Mouse (Mus musculus): ENCODE measurements at regions not wholly inside any gene's neighbourhood (a gene's known extent, or its start where the extent isn't known, plus 50 kb on each side); places are given as distances from the start of the nearest gene placed in this dataset.

DNA sequence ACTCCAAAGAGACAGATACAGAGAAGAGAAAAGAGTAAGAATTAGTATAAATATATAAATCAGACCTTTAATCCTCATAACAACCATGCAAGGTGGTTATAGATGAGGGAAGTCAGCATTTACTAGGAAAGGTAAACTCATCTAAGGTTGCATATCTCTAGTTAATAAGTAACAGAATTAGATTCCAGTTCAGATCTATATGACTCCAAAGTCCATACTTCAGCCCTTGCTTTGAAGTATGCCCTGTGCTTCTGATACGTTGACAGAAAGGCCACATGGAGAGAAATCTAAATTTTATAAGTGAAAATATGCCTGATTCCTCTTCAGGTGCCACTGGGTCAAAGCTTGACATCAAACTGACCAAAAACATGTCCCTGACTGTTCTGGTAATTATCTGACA lies 414.7 kb upstream of the Acvr2a start:
- ATAC-seq (replicated peaks; ENCODE audit: insufficient number of reproducible peaks, low FRiP score, low TSS enrichment, poor library complexity, severe bottlenecking) = no peak

DNA sequence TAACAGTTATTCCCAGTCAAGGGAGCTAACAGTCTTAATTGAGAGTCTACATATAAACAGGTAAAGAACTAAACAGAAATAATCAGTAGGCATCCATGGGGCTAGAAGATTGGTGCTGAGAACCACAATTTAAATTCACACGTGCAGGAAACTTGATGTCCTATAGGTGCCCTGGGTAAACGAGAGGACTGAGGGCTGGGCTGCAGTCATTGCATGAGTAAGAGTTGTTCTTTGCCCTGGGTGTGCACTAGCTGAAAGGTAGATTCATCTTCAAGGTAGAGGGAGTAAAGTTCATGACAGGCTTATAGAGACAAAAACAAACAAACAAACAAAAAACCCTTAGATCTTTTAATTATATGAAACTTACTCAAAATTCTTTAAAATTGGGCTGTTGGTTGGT lies 411.1 kb upstream of the Acvr2a start:
- ATAC-seq (replicated peaks; ENCODE audit: insufficient number of reproducible peaks, low FRiP score, low TSS enrichment, poor library complexity, severe bottlenecking) = no peak

DNA sequence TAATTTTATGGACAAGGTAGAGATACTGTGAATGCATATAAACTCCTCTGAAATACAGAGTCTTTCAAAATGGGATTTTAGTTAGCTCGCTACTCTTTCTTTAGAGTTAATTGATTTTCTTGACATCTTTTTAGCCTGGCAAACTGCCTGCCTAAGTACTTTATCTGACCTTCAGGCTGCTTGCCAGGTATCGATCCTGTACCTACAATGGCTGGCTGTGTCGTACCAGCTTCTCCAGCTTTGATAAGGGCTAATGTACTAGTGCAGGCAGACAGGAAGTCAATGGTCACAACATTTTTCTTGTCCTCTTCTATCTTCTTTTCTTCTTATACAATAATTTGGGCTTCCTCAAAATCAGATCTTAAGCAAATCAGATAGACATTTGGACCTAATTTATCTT lies 409.4 kb upstream of the Acvr2a start:
- ATAC-seq (replicated peaks; ENCODE audit: insufficient number of reproducible peaks, low FRiP score, low TSS enrichment, poor library complexity, severe bottlenecking) = no peak

- no peak for ATAC-seq (replicated peaks; ENCODE audit: insufficient number of reproducible peaks, low FRiP score, low TSS enrichment, poor library complexity, severe bottlenecking)
Measured at GRCm38 (mm10) chr2:48407876-48408275, 406.0 kb upstream of the Acvr2a start.

DNA sequence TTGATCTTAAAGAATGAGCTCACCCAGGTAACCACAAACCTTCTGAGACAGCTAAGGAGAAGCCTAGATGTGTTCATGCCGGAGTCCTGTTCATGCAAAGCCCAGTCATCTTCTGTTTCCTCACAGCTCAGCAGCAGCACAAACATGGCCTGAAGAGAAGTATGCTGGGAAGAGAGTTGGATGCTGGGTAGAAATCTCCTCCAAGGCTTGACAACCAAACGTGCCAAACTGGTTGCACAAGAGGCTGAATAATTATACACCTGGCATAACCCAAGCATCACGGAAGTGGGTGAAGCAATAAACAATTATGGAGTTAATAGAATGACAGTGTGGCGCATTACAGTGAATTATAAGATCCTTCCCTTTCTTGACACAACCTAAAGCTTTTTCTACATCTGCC lies 404.0 kb upstream of the Acvr2a start:
- ATAC-seq (replicated peaks; ENCODE audit: insufficient number of reproducible peaks, low FRiP score, low TSS enrichment, poor library complexity, severe bottlenecking) = no peak

- no peak for ATAC-seq (replicated peaks; ENCODE audit: insufficient number of reproducible peaks, low FRiP score, low TSS enrichment, poor library complexity, severe bottlenecking)
Measured at GRCm38 (mm10) chr2:48411392-48411791, 402.5 kb upstream of the Acvr2a start.

DNA sequence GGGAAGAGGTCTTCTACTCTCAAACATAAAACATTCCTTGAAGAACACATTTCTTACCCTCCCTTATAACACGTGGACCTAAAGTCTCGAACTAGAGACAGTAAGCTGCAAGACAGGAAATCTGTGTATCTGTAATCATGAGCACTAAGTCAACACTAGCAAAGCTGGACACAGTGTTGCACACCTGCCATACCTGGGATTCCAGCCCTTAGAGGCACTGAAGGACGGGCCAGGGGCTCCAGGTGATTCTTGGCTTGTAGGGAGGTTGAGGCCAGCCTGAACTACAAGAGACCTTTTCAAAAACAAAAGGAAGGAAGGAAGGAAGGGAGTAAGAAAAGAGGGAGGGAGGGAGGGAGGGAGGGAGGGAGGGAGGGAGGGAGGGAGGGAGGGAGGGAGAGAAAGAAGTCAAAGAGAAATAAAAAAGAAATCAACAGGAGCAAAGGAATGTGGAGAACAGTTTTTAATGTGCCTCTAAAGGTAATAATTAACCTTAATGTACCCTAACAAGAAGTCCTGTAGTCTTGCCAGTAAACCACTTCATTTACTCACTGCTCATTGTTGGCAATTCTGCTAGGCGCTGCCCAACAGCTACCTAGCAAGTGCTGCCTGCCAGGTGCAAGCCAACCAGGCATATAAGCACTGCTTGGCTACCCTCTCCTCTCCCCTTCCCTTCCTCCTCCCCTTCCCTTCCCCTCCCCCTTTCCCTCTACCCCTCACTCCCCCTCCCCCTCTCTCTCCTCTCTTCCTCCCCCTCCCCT lies 401.0 kb upstream of the Acvr2a start:
- ATAC-seq (replicated peaks; ENCODE audit: insufficient number of reproducible peaks, low FRiP score, low TSS enrichment, poor library complexity, severe bottlenecking) = no peak

DNA sequence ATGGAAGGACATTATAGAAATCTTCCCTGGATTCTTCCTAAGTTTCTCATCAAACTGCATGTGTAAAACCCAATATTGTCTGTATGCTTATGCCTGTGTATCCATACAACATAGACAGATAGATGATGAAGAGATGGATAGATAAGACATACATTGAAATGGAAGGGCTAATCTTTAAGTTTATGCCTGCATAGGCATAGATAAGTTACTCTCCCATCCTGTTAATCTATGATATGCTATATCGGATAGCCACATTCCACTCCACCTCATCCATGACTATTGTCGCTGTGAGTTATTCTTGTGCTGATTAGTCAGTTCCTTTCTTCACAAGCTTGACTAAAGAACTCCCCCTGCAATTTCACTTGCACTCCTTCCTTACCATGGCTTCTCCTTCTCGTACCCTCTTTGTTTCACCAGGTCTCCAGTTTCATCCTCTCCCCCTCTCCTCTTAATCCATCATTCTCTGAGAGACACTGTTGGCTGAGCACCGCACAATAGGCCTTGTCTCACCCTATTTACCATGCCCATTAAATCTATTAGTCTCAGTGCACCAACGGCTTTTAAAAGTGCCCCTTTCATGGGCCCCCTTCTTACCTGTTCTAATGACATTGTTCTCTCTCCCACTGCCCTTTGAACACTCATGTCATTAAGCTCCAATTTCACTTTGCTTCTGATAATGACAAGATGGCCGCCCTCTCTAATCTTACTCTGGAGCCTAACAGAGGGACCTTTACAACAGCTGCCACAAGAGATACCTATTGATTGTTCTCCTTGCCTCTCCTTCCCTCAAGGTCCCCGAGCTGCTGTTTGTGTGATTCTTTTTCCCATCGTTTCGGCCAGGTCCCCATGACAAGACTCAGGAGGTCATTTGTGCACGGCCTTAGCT lies 399.1 kb upstream of the Acvr2a start:
- ATAC-seq (replicated peaks; ENCODE audit: insufficient number of reproducible peaks, low FRiP score, low TSS enrichment, poor library complexity, severe bottlenecking) = no peak

DNA sequence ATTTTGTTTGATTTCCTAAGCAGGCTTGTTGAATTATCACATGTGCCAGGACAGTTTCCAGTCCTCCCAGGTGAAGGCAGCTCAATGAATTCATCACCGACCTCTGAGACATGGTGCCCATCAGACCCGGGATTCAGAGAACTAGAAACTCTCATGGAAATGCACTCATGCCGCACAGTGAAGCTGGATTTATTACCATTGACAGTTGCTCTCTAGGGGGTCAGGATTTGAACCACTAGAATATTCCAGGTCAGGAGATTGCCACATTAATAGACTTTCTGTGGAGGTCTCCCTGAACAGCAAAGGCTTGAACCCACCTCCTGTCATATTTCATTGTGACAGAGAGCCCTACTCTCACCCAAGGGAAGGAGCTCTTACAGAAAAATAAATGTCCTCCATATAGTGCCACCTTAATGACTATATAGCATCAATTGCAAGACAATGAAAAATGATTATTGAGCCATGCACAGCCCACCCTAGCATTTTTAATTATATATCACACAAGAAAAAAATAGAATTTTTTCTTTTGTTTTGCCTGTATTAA lies 397.6 kb upstream of the Acvr2a start:
- no peak for ATAC-seq (replicated peaks; ENCODE audit: insufficient number of reproducible peaks, low FRiP score, low TSS enrichment, poor library complexity, severe bottlenecking)

GRCm38 (mm10) chr2:48417000-48417596 lies 396.8 kb upstream of the Acvr2a start:
- no peak for ATAC-seq (replicated peaks; ENCODE audit: insufficient number of reproducible peaks, low FRiP score, low TSS enrichment, poor library complexity, severe bottlenecking)

DNA sequence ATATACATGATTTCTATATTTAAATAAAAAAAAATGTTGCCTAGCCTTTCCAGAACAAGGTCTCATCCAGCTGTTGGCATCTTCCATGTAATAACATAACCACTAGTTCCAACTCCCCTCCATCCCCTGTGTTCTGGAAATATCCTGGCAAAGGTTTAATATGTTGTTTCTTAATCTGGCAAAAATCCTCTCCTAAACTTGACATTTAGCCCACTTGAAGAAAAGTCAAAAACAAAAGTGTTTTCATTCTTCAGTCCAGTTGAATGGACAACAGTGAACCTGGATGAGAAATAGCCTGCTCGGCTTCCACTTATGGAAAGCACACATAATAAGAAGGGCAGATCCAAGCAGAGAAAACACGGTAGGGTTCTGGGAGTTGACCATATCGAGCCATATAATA lies 393.1 kb upstream of the Acvr2a start:
- ATAC-seq (replicated peaks; ENCODE audit: insufficient number of reproducible peaks, low FRiP score, low TSS enrichment, poor library complexity, severe bottlenecking) = no peak

DNA sequence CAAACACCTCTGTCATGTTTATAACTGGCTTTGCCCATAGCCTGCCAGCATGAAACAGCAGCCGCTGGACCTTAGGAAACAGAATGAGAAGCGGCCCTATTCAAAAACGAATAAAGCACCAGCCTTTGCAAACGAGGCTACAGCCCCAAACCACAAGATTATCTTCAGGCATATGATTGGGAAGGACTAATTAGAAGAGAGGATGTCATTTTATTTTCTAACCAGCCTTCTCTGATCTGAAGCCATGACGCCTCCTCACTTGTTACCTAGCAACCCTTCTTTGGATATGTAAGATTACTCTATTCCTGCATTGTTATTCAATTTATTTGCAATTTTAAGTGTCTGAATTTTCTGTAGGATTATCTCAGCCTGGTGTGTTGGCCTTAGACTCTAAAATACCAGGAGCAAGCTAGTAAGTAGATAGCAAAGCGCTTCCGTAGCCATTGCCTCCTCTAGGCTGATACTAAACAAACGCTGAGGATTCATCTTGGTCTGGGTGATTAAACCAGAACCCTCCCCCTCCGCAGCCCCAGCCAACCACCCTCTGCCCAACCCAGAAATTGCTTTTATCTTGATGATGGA lies 390.0 kb upstream of the Acvr2a start:
- ATAC-seq (replicated peaks; ENCODE audit: insufficient number of reproducible peaks, low FRiP score, low TSS enrichment, poor library complexity, severe bottlenecking) = no peak

- no peak for ATAC-seq (replicated peaks; ENCODE audit: insufficient number of reproducible peaks, low FRiP score, low TSS enrichment, poor library complexity, severe bottlenecking)
Measured at GRCm38 (mm10) chr2:48424562-48424961, 389.3 kb upstream of the Acvr2a start.

DNA sequence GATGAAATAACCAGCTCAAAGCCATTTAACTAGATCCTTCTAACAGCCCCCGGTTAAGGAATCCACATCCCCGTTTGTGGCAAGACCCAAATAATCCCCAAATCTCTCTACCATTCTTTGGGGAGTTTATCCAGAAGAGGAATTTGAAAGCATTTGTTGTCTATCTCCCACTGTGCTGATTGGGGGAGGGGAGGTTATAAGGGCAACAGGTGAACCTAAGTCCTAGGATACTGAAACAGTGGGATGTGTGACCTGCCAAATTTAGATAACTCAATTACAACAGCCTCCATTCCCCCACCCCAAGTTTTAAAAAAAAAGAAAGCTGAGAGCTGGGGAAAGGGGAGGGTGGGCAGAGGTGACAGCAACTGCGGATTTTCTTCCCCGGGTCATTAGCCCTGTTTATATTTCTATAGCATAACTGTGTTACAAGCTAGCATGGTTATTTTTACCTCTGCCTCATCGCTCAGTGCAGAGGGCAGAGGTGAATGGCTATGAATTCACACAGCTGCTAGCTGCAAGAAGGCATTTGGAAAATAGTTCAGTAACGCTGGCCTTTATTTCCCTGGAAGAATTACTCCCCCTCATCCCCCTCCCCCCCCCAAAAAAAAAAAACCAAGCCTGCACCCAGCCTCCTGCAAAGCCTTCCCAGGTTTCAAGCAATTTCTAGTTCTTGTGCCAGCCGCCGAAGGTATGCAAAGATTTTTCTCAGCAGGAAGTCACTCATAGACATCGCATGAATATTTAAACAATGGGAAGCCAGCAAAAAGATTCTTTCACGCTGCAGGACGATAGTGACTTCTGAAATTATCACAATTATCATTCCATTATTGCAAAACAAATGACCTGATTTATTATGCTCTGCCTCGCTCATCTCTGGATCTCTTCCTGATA lies 388.5 kb upstream of the Acvr2a start:
- ATAC-seq (replicated peaks; ENCODE audit: insufficient number of reproducible peaks, low FRiP score, low TSS enrichment, poor library complexity, severe bottlenecking) = no peak

GRCm38 (mm10) chr2:48432545-48432944 lies 381.4 kb upstream of the Acvr2a start:
- ATAC-seq (replicated peaks; ENCODE audit: insufficient number of reproducible peaks, low FRiP score, low TSS enrichment, poor library complexity, severe bottlenecking) = no peak

- ATAC-seq (replicated peaks; ENCODE audit: insufficient number of reproducible peaks, low FRiP score, low TSS enrichment, poor library complexity, severe bottlenecking) = no peak
Measured at GRCm38 (mm10) chr2:48441296-48441990, 372.5 kb upstream of the Acvr2a start.

GRCm38 (mm10) chr2:48441991-48442544 lies 371.8 kb upstream of the Acvr2a start:
- no peak for ATAC-seq (replicated peaks; ENCODE audit: insufficient number of reproducible peaks, low FRiP score, low TSS enrichment, poor library complexity, severe bottlenecking)

Data from monocyte, adult 5-6 weeks (primary cell).